Mouse (Mus musculus): ENCODE data around the gene Tmprss11f.
"Not testable (repeated sequence)": the region's sequence is repeated elsewhere in the genome, so short reads cannot be mapped to it uniquely, and the experiment has no call there.

The Tmprss11f gene

DNA sequence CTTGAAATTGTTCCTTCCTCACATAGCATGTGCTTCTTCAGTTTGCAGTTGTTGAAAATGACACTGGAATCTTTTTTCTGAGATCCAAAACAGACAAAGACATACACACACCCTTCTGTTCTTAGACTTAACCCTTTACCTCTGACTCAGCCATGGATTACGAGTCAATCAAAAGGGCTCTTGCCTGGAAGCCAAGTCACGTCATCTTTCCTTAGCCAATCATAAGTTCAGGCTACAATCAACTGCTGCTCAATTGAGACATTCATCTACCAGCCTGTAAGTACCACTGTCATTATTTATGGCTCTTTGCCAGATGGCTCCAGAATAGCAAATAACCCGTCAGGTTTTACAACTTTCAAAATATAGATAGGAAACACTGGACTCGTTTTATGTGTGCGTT is at the start of gene Tmprss11f:
Tmprss11f (minus strand) TSS at position 101 of the 400 bp plus-strand sequence.
- no peak for DNase-seq (ENCODE audit: low spot score in 2 of 2)

DNA sequence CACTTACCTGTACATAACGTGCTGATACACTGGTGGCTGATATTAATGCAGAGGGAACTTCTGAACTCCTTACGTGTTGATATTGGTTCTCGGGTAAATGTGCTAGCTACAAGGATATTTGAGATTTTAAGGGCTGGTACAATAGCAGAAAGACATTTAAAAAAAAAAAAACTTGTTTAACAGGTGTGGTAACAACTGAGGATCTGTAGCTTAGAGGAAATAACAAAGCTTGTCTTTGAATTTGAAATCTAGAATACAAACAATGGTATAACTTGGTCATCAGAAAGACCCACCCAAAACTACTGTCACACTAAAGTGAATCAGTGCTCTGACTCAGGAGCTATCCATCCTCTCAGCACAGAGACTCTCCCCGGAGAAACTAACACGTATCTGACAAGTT is 44.0 kb upstream of the Tmprss11f start, which contains the start of gene Tmprss11b:
Tmprss11b (minus strand) TSS at position 101 of the 400 bp plus-strand sequence.
- no peak for DNase-seq (ENCODE audit: low spot score in 2 of 2)

DNA sequence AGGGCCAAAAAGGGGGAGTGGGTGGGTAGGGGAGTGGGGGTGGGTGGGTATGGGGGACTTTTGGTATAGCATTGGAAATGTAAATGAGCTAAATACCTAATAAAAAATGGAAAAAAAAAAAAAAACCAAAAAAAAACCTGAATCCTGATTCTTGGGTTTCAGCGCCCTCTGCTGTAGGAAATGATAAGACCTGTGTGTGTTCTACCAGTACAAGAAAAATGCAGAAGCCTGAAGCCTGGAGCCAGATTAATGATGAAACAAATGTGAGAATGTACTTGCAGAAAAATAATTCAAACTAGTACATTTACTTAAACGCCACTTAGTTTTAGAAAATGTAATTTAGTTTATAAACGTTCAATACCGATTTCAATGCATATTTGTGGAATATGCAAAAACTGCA is 17.0 kb upstream of the Tmprss11f start:
- not testable (repeated sequence) for DNase-seq (ENCODE audit: low spot score in 2 of 2)

DNA sequence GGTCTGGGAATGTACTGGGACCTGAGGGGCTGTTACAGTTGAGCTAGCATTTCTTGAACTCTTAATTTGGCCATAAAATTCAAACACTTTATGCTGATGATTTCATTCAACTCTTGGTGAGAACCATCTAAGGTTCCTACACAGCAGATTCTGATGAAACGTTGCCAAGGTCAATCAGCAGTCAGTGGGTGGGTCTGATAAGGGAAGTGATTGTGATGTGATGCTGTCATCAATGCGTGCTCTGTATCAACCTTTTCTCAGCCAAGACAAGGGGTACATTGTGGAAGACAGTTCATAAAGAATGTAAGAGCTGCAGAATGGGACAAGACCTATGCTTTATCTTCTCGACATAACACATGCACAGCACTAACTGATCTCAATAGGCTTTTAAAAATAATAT is 8.6 kb upstream of the Tmprss11f start:
- DNase-seq (ENCODE audit: low spot score in 2 of 2), result no peak

GRCm38 (mm10) chr5:86630700-86631099 is 1.5 kb downstream of the Tmprss11f start:
- DNase-seq (ENCODE audit: low spot score in 2 of 2), result no peak

- DNase-seq (ENCODE audit: low spot score in 2 of 2), result no peak
These were observed 10.4 kb downstream of the Tmprss11f start for GRCm38 (mm10) chr5:86621778-86622177.

GRCm38 (mm10) chr5:86585896-86586295 is 46.3 kb downstream of the Tmprss11f start:
- no peak for DNase-seq (ENCODE audit: low spot score in 2 of 2)

- DNase-seq (ENCODE audit: low spot score in 2 of 2), result no peak
These were observed 49.6 kb downstream of the Tmprss11f start for GRCm38 (mm10) chr5:86582618-86583017.

DNA sequence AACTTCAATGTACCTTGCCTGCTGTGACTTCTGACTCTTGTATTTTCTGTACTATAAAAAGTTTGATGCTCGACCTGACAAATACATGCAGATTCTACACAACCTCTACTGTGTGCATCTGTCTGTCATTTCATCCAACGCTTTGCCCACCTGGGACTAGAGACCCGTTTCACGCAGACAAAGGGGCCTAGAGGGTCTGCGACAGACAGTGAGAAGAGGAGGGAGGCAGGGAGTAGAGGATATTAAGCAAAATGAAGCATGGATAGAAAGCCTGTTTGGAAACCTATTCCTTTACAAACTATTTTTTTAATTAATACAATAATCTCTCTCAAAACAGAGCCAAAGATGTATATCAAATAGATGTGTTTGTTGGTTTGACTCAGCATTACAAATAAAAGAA is 50.2 kb downstream of the Tmprss11f start:
- DNase-seq (ENCODE audit: low spot score in 2 of 2), result no peak

DNA sequence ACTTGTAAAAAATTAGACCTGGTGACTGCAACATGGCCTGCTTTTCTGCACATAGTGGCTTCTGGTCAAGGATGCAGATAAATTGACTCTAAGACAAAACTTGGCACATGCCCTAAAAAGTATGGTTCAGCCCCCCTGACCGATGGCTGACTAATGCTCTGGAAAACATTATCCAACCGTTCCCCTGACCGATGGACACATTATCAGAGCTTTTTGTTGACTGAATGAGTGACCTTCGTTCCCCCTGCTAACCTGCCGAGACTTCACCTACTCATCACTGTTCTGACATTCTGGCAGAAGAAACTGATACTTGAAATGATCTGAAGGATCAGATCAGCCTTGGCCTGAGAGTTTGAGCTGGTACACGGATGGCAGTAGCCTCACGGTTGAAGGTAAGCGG is 53.5 kb downstream of the Tmprss11f start:
- not testable (repeated sequence) for DNase-seq (ENCODE audit: low spot score in 2 of 2)

DNA sequence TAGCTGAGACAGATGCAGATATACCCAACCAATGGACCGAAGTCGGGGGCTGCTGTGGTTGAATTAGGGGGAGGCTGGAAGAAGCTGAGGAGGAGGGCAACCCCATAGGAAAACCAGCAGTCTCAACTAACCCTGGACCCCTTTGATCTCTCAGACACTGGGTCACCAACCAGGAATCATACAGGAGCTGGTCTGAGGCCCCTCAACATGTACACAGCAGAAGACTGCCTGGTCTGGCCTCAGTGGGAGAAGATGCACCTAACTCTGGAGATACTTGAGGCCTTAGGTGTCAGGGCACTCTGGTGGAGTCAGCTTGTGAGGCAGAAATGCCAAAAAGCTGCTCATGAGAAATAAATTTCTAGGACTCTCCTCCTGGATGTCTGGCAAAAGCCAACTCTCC is 85.5 kb downstream of the Tmprss11f start:
- no peak for DNase-seq (ENCODE audit: low spot score in 2 of 2)

- no peak for DNase-seq (ENCODE audit: low spot score in 2 of 2)
These were observed 91.6 kb downstream of the Tmprss11f start for GRCm38 (mm10) chr5:86540601-86541000.

GRCm38 (mm10) chr5:86528725-86529124 is 103.5 kb downstream of the Tmprss11f start:
- no peak for DNase-seq (ENCODE audit: low spot score in 2 of 2)

- no peak for DNase-seq (ENCODE audit: low spot score in 2 of 2)
These were observed 113.7 kb downstream of the Tmprss11f start, which contains the start of gene Tmprss11g for GRCm38 (mm10) chr5:86518500-86518899. TSS of gene Tmprss11g (minus strand) at chr5:86518600.

GRCm38 (mm10) chr5:86511538-86511937 is 120.7 kb downstream of the Tmprss11f start:
- no peak for DNase-seq (ENCODE audit: low spot score in 2 of 2)

- DNase-seq (ENCODE audit: low spot score in 2 of 2), result no peak
These were observed 138.8 kb downstream of the Tmprss11f start for GRCm38 (mm10) chr5:86493453-86493852.

GRCm38 (mm10) chr5:86482562-86482961 is 149.7 kb downstream of the Tmprss11f start:
- no peak for DNase-seq (ENCODE audit: low spot score in 2 of 2)

DNA sequence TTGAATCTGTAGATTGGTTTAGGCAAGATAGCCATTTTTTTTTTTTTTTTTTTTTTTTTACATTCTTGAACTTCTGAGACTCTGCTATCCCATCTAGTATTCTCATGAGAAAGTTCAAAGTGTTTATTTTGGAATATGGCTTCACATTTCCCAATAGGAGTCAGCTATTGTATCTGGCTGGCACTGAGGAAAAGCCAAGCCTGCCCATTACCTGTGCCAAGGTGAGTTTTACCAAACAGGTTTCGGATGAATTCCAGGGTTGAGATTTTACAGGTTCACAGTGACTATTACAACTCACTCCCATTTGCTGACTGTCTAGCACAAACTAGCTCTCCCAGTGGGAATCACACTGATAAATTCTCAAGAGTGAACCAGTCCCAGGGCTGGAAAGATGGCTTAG is 150.2 kb downstream of the Tmprss11f start:
- no peak for DNase-seq (ENCODE audit: low spot score in 2 of 2)

- no peak for DNase-seq (ENCODE audit: low spot score in 2 of 2)
These were observed 158.4 kb downstream of the Tmprss11f start for GRCm38 (mm10) chr5:86473859-86474258.
